Mouse (Mus musculus): Measurements from ENCODE around the gene Ier2. TPM values are rescaled to one million over a fixed set of nuclear protein-coding genes. Genes with fewer than 3 reads are reported as not detected.
A peak's percentile ranks its signal among the peaks of the same experiment; 100 is the strongest.

The Ier2 gene
- total RNA-seq (2021), result 10 to 100 TPM; 14.3 to 18.3 TPM

- intact Hi-C loops (cut with DNase I), result loop anchor here (5.0 kb wide), 1 partner anchor 315 kb away; the partner anchor contains the start of gene Junb
- DNase-seq (ENCODE audit: low spot score), result peak; percentile 96
Measured at GRCm38 (mm10) chr8:84662581-84663065, at the start of gene Ier2. TSS of gene Ier2 (minus strand) at chr8:84662852.

- intact Hi-C loops (cut with DNase I), result loop anchor here (2.0 kb wide), 1 partner anchor 25 kb away; no protein-coding TSS in a partner anchor
- DNase-seq (ENCODE audit: low spot score), result peak; percentile 76
Measured at GRCm38 (mm10) chr8:84711933-84712758, 49.5 kb upstream of the Ier2 start.

GRCm38 (mm10) chr8:84711312-84711711, 48.7 kb upstream of the Ier2 start:
- intact Hi-C loops (cut with DNase I), result loop anchor here (2.0 kb wide), 1 partner anchor 25 kb away; no protein-coding TSS in a partner anchor

GRCm38 (mm10) chr8:84709931-84710330, 47.3 kb upstream of the Ier2 start:
- intact Hi-C loops (cut with DNase I), result loop anchor here (1.0 to 5.0 kb wide), 3 partner anchors 27 to 508 kb away; no protein-coding TSS in a partner anchor

More at GRCm38 (mm10) chr8:84711312-84711711, 48.7 kb upstream of the Ier2 start:
- DNase-seq (ENCODE audit: low spot score), result no peak

GRCm38 (mm10) chr8:84708774-84709475, 46.3 kb upstream of the Ier2 start:
- intact Hi-C loops (cut with DNase I), result loop anchor here (1.0 to 5.0 kb wide), 2 partner anchors 104 to 507 kb away; no protein-coding TSS in a partner anchor
- peak; percentile 72 for DNase-seq (ENCODE audit: low spot score)

More at GRCm38 (mm10) chr8:84709931-84710330, 47.3 kb upstream of the Ier2 start:
- no peak for DNase-seq (ENCODE audit: low spot score)

- peak; percentile 36 for DNase-seq (ENCODE audit: low spot score)
- intact Hi-C loops (cut with DNase I), result loop anchor here (5.0 kb wide), 1 partner anchor 506 kb away; no protein-coding TSS in a partner anchor
Measured at GRCm38 (mm10) chr8:84708071-84708541, 45.5 kb upstream of the Ier2 start.

- peak; percentile 21 for DNase-seq (ENCODE audit: low spot score)
- intact Hi-C loops (cut with DNase I), result loop anchor here (5.0 kb wide), 1 partner anchor 505 kb away; no protein-coding TSS in a partner anchor
Measured at GRCm38 (mm10) chr8:84707267-84707883, 44.7 kb upstream of the Ier2 start.

- intact Hi-C loops (cut with DNase I), result loop anchor here (5.0 kb wide), 1 partner anchor 504 kb away; no protein-coding TSS in a partner anchor
- peak; percentile 53 for DNase-seq (ENCODE audit: low spot score)
Measured at GRCm38 (mm10) chr8:84706610-84707266, 44.1 kb upstream of the Ier2 start.

- no peak for DNase-seq (ENCODE audit: low spot score)
- intact Hi-C loops (cut with DNase I), result loop anchor here (5.0 kb wide), 1 partner anchor 504 kb away; no protein-coding TSS in a partner anchor
Measured at GRCm38 (mm10) chr8:84705960-84706359, 43.3 kb upstream of the Ier2 start.

GRCm38 (mm10) chr8:84704867-84705831, 42.5 kb upstream of the Ier2 start:
- peak; percentile 27 for DNase-seq (ENCODE audit: low spot score)
- intact Hi-C loops (cut with DNase I), result loop anchor here (5.0 kb wide), 2 partner anchors 32 to 503 kb away; no protein-coding TSS in a partner anchor

GRCm38 (mm10) chr8:84704356-84704755, 41.7 kb upstream of the Ier2 start:
- intact Hi-C loops (cut with DNase I), result loop anchor here (5.0 kb wide), 1 partner anchor 33 kb away; no protein-coding TSS in a partner anchor
- peak; percentile 78 for DNase-seq (ENCODE audit: low spot score)

GRCm38 (mm10) chr8:84703466-84704249, 41.0 kb upstream of the Ier2 start:
- intact Hi-C loops (cut with DNase I), result loop anchor here (5.0 kb wide), 1 partner anchor 34 kb away; no protein-coding TSS in a partner anchor
- no peak for DNase-seq (ENCODE audit: low spot score)

- no peak for DNase-seq (ENCODE audit: low spot score)
- intact Hi-C loops (cut with DNase I), result loop anchor here (5.0 kb wide), 1 partner anchor 34 kb away; no protein-coding TSS in a partner anchor
Measured at GRCm38 (mm10) chr8:84702963-84703465, 40.4 kb upstream of the Ier2 start.

GRCm38 (mm10) chr8:84702561-84702960, 39.9 kb upstream of the Ier2 start:
- intact Hi-C loops (cut with DNase I), result loop anchor here (5.0 kb wide), 1 partner anchor 35 kb away; no protein-coding TSS in a partner anchor

GRCm38 (mm10) chr8:84700941-84701911, 38.6 kb upstream of the Ier2 start, which contains the start of gene Lyl1:
TSS of gene Lyl1 (plus strand) at chr8:84701457.
- intact Hi-C loops (cut with DNase I), result loop anchor here (2.0 to 5.0 kb wide), 2 partner anchors 36 to 40 kb away; no protein-coding TSS in a partner anchor
- DNase-seq (ENCODE audit: low spot score), result peak; percentile 78

More at GRCm38 (mm10) chr8:84702561-84702960, 39.9 kb upstream of the Ier2 start:
- no peak for DNase-seq (ENCODE audit: low spot score)
